Mouse (Mus musculus): Measurements from ENCODE around the gene Klhl5.

Gene Klhl5

DNA sequence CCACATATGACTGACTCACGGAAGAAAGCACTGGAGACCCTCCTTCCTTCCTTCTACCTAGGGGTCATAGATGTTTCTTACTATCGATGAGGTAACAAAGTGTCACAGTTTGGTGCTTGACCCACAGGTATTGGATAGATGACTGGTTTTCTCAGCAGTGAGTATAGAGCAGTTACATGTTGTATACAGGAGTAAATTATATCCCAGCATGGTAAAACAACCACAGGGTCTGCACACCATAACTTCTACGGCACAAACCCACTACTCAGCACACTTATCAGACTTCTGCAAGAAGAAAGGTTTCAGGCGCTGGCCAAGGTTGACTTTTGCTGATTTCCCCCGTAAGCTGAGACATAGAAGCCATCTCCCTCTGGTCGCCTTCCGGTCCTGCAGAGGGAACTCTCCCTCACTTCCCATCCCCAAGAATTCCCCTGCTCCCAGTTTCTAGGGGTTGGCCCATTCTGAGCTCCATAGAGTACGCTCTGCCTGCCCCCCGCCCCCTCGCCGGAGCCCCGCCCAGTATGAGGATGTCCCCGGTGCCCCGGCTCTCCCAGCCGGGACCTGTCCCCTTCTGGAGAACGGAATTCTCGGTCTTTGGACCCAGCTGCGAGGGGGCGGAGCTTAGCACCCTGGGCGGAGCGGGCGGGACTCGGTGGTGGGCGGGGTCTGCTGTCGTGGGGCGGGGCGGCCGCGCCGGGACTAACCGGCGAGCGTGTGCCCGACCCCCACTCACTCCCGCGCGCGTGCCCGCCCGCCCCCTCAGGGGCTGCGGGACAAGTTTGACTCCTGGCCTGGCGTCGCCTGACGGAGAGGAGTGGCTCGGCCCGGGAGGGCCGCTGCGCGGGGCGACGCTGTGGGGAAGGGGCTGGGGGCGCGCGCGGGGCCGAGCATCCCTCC, at the start of gene Klhl5:
TSS of gene Klhl5 (plus strand) at position 664 of the 897 bp plus-strand sequence.
- DNase-seq (ENCODE audit: low spot score): peak; percentile 81

GRCm38 (mm10) chr5:65057596-65057995, 49.7 kb upstream of the Klhl5 start:
- DNase-seq (ENCODE audit: low spot score): no peak

DNA sequence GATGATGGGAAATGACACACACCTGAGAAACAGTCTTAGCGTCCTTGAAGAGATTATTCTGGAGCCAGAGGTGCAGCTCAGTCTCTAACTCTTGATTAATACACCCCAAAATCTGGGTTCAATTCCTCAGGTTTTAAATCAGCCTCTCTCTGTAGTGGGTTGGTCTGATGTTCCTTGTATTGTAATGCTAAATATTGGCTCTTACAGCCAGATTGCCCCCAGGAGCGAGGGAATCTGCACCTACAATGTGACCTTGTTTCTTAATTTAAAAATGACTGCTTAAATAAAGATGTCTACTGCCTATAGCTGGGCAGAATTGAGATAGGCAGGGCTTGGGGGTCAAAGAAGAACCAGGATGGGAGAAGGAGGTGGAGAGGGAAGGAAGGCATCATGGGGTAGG, 47.5 kb upstream of the Klhl5 start:
- no peak for DNase-seq (ENCODE audit: low spot score)

DNA sequence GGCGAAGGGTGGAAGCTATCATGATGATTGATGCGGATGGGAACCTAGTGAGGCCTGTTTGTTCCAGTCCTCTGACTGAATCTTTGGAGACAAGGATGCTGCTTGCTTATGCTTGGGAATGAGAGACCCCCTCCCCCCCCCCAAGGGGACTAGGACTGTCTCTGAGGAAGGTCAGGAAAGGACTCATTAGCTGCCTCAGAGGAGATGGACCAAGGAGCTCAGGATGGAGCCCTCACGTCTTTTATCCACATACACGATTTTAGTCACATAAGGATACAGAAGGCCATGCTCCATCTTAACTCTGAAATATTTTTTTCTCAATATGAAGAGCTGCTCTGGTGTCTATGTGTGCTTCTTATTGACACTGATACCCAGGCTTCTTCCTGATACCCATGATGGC, 45.1 kb upstream of the Klhl5 start:
- no peak for DNase-seq (ENCODE audit: low spot score)

DNA sequence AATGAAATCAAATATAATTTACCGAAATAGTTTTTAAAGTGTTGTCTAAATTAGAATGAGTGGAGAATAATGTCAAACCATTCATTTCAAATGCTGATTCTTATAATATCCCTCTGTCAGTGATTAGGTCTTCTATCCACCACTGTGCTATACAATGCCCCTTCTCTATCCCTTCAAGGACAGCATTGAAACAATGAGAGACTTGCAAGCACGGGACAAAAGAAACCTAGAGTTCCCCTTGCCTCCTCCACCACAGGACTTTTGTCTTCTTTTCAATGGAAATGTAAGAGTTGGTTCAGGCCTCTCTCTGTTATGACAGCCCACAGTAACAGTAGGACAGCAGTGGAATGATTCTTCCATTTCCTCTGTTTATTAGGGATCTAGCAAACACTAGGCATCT, 44.1 kb upstream of the Klhl5 start:
- no peak for DNase-seq (ENCODE audit: low spot score)

GRCm38 (mm10) chr5:65068166-65068565, 39.2 kb upstream of the Klhl5 start:
- DNase-seq (ENCODE audit: low spot score): no peak

DNA sequence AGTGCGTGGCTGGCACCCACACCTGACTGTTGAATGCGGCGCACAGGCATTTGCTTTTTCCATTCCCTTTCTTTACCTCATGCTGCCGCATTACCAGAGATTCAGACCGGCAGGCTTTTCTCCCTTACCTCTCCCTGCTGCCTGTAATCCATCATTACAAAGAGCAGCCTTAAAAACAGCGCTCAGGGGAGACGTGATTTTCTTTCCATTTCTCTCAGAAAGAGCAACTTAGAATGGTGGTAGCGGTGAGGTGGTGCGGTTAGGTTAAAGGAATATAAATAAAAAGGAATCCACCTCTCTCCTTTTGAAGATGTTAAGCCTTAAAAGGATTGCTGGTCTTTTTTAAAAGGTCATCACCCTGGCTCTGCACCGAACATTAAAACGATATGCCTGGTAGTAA, 37.5 kb upstream of the Klhl5 start:
- no peak for DNase-seq (ENCODE audit: low spot score)

DNA sequence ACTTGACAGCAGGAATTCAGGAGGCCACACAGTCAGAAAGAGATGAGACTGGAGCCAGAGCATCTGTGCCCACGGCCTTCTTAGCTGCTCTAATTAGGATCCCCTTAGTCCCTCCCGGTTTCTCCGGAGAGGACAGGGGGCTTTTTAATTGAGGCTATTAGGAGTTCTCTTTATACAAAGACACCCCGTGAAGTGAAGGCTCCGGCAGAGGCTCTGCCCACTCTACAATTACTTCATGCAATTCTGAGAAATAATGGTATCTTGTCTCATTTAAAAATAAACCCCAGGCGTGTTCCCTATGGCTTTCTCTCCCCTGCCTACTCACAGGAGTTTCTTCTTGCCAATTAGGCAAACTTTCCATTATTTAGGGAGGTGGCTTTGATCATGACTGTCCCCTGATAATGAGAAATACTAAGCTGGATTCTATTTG, 35.6 kb upstream of the Klhl5 start:
- no peak for DNase-seq (ENCODE audit: low spot score)

GRCm38 (mm10) chr5:65073247-65073646, 34.1 kb upstream of the Klhl5 start:
- DNase-seq (ENCODE audit: low spot score): no peak

DNA sequence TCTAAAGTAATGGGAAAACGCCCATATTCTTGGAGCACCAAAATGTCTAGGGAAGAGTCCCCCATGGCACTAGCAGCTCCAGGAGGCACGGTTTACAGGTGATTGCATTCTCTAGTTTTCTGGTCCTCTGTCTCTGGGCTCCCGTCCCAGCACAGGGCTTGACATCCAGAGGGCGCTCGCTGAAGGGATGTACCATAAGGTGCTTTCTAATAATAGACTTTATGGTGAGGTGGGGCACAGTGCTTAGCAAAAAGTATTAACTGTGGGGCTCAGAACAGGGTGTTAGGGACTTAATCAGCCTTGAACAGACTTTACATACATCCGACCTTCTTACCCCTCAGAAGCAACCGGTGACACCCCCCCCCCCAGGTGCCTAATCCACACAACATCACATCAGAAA, 32.6 kb upstream of the Klhl5 start:
- DNase-seq (ENCODE audit: low spot score): no peak

DNA sequence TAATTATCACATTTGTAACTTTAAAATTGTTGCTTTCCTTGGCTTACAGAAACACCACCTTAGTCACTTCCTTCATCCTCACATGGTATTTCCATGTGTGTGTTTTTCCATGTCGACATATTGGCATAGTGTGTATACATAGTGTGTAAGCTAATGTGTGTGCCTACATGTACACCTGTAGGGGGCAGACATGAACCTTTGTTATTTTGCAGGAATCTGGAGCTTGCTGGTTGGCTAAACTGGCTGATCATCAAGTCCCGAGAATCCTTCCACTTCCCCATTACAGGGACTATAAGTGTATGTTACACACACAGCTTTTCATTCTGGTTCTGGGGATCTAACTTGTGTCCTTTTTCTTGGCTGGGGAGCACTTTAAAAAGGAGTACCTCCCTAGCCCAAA, 31.3 kb upstream of the Klhl5 start:
- no peak for DNase-seq (ENCODE audit: low spot score)

DNA sequence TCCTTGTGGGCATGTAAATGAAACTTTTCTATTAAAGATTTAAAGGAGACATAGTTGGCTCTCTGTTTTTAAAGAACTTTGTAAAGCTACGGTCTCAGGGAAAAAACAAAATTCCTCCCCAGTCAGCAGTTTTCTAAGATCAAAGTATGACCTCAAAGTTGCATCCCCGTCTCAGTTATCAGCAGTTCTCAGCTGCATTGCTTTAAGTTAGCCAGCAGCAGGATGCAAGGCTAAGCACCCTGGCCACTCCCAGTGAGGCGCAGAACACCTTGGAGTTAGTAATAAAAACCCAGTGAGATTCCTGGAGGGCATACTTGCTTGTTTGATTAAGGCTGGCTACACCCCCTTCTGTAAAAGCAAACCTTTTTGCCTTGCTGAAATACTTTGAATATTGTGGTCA, 30.6 kb upstream of the Klhl5 start:
- no peak for DNase-seq (ENCODE audit: low spot score)

GRCm38 (mm10) chr5:65078081-65078480, 29.3 kb upstream of the Klhl5 start:
- DNase-seq (ENCODE audit: low spot score): no peak

DNA sequence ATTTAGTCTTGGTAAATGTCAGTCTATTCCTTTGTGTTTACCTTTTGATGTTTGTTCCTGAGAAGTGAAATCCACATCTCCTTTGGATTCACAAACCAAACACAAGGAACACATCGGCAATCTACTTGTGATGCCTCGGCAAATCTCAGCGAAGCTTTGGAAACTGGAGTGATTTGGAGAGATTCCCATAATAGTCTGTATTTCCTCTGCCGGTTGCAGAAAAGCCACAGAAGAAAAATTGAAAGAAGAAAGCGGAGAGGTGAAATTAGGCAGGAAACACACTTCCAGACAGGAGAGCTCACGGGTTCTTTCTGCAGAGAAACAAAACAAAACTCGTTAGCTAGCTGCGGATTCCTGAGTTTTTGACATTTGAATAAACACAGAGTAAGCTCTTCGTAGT, 27.5 kb upstream of the Klhl5 start:
- no peak for DNase-seq (ENCODE audit: low spot score)

DNA sequence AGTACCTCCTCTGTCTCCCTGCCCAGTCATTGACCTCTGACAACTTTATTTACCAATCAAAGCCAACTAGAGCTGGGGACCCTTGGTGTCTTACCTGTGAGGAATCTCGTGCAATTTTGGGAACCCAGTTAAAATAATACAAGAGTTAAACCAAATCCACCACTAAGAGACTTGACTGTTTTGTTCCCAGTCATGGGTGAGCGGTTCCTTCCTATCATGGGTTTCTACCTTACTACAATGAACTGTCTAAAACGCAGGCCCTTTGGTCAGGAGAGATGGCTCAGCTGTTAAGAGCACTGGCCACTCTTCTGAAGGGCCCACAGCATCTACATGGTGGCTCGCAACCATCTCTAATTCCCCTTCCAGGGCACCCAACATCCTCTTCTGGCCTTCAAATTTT, 25.5 kb upstream of the Klhl5 start:
- DNase-seq (ENCODE audit: low spot score): no peak

GRCm38 (mm10) chr5:65086522-65086921, 20.8 kb upstream of the Klhl5 start:
- DNase-seq (ENCODE audit: low spot score): no peak

- DNase-seq (ENCODE audit: low spot score): no peak
Observed at GRCm38 (mm10) chr5:65089707-65090106, 17.6 kb upstream of the Klhl5 start.

- no peak for DNase-seq (ENCODE audit: low spot score)
Observed at GRCm38 (mm10) chr5:65091184-65091858, 16.0 kb upstream of the Klhl5 start.

GRCm38 (mm10) chr5:65091921-65092320, 15.4 kb upstream of the Klhl5 start, which contains the start of gene Tmem156:
Gene Tmem156, minus strand, starts transcription at chr5:65092132.
- DNase-seq (ENCODE audit: low spot score): no peak

DNA sequence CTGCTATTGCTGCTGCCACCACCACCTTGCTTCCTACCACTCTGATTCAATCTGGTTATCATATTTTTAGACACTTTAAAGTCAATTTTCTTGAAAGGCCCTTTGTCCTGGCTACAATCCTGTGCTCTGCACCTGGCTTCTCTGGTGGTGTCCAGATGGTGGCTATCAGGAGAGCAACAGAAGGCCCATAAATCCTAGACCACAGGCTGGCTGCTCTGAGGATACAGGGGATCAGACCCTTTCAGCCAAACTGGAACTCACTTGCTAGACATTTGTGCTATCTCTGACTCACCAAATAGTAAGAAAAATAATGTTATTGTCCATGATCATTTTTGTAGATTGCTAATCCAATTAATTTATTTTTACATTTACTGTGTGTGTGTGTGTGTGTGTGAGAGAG, 13.6 kb upstream of the Klhl5 start:
- DNase-seq (ENCODE audit: low spot score): peak; percentile 9

DNA sequence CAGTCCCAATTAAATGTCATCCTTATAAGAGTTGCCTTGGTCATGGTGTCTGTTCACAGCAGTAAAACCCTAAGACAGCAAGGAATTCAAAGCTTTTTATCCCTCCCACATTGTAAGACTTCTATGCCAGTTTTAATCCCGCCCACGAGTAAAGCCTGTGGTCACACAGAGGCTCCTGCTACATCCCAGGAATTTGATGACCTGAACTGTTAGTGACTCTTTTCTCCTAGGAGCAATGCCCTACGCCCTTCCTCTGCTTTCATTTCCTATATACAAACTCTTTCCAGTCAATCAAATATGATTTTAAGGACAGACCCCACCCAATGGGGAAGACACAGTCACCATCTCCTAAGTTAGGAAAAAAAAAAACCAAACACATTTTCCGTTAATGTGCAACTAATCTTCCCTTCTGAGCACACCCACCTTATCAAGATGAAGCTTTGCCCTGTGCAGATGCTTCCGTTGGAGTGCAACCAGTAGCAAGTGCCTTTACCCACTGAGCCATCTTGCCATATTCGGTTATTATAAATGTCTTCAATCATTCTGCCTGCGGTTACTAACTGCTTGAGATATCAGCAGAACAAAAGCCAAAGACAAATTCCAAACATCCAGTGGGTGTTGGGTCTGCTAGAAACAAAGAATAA, 12.3 kb upstream of the Klhl5 start:
- no peak for DNase-seq (ENCODE audit: low spot score)

GRCm38 (mm10) chr5:65096082-65096481, 11.3 kb upstream of the Klhl5 start:
- no peak for DNase-seq (ENCODE audit: low spot score)

- no peak for DNase-seq (ENCODE audit: low spot score)
Observed at GRCm38 (mm10) chr5:65096805-65097204, 10.5 kb upstream of the Klhl5 start.

Measured in MN1 (cell line).